Mouse (Mus musculus): ENCODE results near the gene Scfd1. TPM values are rescaled to one million over a fixed set of nuclear protein-coding genes. Genes with fewer than 3 reads are reported as not detected.
A peak's percentile ranks its signal among the peaks of the same experiment; 100 is the strongest.

Scfd1 gene
- 1.6 TPM in 1 of 2 replicates, not detected in the other for polyA plus RNA-seq (2012; ENCODE audit: insufficient read depth, low replicate concordance)

DNA sequence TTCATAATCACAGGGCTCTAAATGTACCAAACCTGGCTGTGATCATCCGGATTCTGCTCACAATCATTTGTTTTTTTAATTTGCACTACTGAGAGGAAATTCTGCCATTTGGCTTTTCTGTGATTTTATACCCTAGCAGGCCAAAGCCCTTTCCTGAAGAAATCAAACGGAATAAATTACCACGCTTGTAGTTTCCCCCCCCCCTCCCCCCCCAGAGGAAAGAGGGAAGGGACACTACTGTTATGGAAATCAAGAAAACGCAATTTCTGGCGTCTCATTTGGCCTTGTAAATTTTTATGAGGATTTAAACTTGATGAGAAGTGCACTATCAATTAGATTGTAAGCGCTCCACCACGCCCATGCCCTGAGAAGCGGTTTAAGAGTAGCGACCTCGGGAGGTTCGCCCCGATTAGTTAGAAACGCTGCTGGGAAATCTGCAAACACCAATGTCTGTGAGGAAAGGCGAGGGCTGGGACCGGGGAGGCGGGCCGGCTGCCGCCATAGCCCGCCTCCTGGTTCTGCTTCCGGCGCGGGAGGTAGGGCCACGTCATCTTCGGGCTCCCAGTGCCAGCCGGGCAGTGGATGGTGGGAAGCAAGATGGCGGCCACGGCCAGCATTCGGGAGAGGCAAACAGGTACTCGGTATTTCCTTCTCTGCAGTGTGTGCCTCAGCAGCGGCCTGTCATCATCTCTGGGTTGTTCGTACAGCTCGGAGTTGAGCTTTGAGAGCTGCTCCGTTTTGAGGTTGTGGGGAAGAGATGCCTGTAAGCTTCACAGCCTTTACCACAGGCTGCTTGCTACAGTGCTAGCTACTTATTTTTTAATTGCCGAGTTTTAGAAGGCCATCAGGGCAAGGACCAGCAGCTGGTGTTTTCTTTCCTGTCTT, at the start of gene Scfd1:
TSS of gene Scfd1 (plus strand) at position 508 of the 885 bp plus-strand sequence.
- peak within 1 kb of the TSS; percentile 99 for H3K4me3 ChIP-seq (replicated peaks)
- TF ChIP-seq GATA1 (IDR thresholded peaks at IDR 0.05; ENCODE audit: borderline replicate concordance, low read length) = no peak
- peak; percentile 44; the same call in 1 of the 2 replicates for TF ChIP-seq FLI1 (IDR thresholded peaks at IDR 0.05; ENCODE audit: low read length)
- peaks cover 58% of the 10 kb centered on the region for H3K36me3 ChIP-seq (replicated peaks; ENCODE audit: low read length)

DNA sequence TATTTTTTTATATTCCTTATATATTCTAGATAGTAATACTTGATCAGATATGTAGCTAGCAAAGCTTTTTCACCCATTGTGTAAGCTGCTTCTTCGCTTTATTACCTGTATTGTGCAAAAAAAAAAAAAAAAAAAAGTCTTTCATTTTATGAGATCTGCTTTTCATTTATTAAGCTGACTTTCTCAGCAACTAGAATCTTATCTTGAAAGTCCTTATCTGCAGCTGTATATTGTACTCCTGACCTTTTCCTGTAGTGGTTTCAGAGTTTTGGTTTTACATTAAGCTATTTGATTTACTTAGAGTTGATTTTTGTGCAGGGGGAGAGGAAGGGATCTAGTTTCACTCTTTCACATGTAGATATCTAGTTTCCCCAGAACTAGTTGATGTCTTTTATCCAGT, 40.3 kb upstream of the Scfd1 start:
- H3K27me3 ChIP-seq (replicated peaks) = peaks cover 3% of the 10 kb centered on the region
- H3K9me3 ChIP-seq = peaks cover 5% of the 10 kb centered on the region; the same call in 1 of the 2 replicates
- H3K4me3 ChIP-seq (replicated peaks) = no peak overlapping the region
- no peaks in the 10 kb centered on the region for H3K36me3 ChIP-seq (replicated peaks; ENCODE audit: low read length)
- TF ChIP-seq FLI1 (IDR thresholded peaks at IDR 0.05; ENCODE audit: low read length) (no peak), GATA1 (IDR thresholded peaks at IDR 0.05; ENCODE audit: borderline replicate concordance, low read length) (no peak)
- peaks cover 4% of the 10 kb centered on the region; the same call in 1 of the 2 replicates for H3K4me1 ChIP-seq

More for the DNA sequence above, at the start of gene Scfd1:
- H3K9me3 ChIP-seq = no peaks in the 10 kb centered on the region
- H3K27me3 ChIP-seq (replicated peaks) = no peaks in the 10 kb centered on the region
- peaks cover 18% of the 10 kb centered on the region for H3K4me1 ChIP-seq

DNA sequence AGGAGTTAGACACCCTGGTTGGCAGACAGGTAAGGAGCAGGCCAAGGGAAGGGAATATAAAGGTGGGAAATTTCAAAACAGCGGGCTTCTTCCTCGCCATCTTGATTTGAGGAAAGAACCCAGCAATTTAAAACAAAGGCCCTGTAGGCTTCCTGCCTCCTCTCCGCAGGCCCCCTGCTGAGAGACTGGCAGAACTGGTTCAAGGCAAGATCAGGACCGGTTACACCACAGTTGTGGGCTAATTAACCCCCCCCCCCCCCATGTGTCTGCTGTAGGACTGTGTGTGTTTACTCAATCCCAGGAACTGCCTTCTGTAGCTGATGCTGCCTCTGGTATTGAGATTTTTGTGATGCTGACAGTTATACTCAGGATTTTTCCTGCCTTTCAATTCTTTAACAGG, 31.2 kb upstream of the Scfd1 start:
- Histone ChIP-seq H3K4me1 (peaks cover 11% of the 10 kb centered on the region; the same call in 1 of the 2 replicates), H3K27me3 (replicated peaks) (peaks cover 2% of the 10 kb centered on the region), H3K36me3 (replicated peaks; ENCODE audit: low read length) (peaks cover 4% of the 10 kb centered on the region), H3K4me3 (replicated peaks) (no peak overlapping the region), H3K9me3 (peaks cover 14% of the 10 kb centered on the region)
- TF ChIP-seq FLI1 (IDR thresholded peaks at IDR 0.05; ENCODE audit: low read length) (no peak), GATA1 (IDR thresholded peaks at IDR 0.05; ENCODE audit: borderline replicate concordance, low read length) (no peak)

DNA sequence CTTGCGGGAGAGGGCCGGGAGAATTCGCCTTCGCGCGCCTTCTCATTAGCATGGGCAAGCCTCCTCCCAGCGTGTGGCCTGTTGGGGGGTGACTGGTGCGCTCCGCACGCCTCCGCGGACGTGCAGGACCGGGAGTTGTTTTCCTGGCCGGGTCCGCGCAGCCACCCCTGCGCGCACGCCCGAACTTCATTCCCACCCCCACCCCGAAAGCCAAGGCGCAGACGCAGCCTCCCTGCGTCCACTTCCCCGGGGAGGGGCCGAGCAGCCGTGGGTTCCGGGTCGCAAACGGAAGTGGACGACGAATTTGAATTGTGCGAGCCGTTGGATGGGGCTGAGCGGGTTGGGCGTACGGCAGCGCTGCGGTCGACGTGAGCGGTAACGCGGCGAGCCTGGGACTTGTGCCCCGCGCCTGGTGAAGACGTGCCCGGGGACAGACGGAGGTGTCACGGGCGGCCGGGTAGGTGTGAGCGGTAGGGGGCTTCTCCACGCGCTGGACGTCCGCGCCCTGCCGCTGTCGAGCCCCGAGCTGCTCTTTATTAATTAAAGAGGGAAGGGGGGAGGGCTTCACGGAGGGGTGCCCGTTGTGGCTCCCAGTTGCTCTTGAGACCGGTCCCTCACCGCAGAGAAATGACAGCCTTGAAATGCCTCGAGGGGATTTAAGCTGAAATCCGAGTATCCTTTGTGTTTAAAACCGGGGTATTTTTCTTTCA, 29.2 kb upstream of the Scfd1 start, which contains the start of gene G2e3:
TSS of gene G2e3 (plus strand) at position 74 of the 710 bp plus-strand sequence.
- H3K4me1 ChIP-seq = peaks cover 14% of the 10 kb centered on the region; the same call in 1 of the 2 replicates
- H3K27me3 ChIP-seq (replicated peaks) = no peaks in the 10 kb centered on the region
- no peak for TF ChIP-seq GATA1 (IDR thresholded peaks at IDR 0.05; ENCODE audit: borderline replicate concordance, low read length)
- no peak for TF ChIP-seq FLI1 (IDR thresholded peaks at IDR 0.05; ENCODE audit: low read length)
- H3K9me3 ChIP-seq = no peaks in the 10 kb centered on the region
- H3K36me3 ChIP-seq (replicated peaks; ENCODE audit: low read length) = peaks cover 21% of the 10 kb centered on the region
- peak within 1 kb of the TSS; percentile 96 for H3K4me3 ChIP-seq (replicated peaks)

DNA sequence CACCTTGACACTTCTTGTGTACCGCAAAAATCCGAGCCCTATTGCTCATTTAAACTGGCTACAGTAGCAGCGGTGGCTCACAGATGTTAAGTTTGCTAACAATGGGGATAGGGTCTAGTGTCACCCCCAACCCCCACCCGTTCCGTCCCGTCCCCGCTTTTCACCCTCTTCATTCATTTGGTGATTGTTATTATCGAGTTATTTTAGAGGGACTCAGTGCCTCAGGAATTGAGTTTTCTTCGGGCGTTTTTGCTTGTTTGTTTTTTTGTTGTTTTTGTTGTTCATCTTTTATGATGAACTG, 28.7 kb upstream of the Scfd1 start:
- TF ChIP-seq FLI1 (IDR thresholded peaks at IDR 0.05; ENCODE audit: low read length) (no peak), GATA1 (IDR thresholded peaks at IDR 0.05; ENCODE audit: borderline replicate concordance, low read length) (no peak)
- Histone ChIP-seq H3K4me3 (replicated peaks) (peak overlapping the region; percentile 96), H3K4me1 (peaks cover 15% of the 10 kb centered on the region; the same call in 1 of the 2 replicates), H3K9me3 (no peaks in the 10 kb centered on the region), H3K36me3 (replicated peaks; ENCODE audit: low read length) (peaks cover 26% of the 10 kb centered on the region), H3K27me3 (replicated peaks) (no peaks in the 10 kb centered on the region)

DNA sequence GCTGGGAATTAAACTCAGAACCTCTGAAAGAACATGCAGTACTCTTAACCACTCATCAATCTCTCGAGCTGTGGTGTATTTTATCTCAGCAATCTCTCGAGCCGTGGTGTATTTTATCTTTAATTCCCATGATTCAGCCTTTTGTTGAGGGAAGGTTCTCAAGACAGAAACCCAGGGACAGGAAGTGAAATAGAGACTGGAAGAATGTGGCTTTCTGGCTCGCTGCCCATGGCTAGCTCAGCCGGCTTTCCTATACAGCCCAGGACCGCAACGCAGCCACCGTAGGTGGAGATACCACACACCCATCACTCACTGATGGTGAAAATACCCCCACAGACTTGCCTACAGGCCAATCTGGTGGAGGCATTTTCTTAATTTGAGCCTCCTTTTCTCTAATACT, 22.0 kb upstream of the Scfd1 start:
- H3K36me3 ChIP-seq (replicated peaks; ENCODE audit: low read length) = peaks cover 93% of the 10 kb centered on the region

DNA sequence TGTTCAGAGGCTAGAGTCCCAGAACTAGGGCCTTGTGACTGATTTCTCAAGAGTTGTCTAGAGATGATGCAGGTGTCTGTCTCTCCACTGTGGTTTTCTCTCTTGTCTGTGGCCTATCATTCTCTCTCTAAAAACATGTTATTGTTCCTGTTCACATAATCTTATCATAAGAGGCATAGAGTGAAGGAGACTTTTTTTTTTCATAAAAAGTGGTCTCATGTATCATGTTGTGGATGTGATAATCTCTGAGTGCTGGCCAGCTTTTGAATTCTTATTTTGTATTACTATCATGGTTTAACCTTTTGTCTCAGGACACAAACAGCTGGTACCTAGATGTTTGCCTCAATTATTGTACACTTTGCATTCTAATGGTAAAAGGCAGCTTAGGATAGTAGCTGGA, 16.0 kb upstream of the Scfd1 start:
- no peak for TF ChIP-seq FLI1 (IDR thresholded peaks at IDR 0.05; ENCODE audit: low read length)
- no peak for TF ChIP-seq GATA1 (IDR thresholded peaks at IDR 0.05; ENCODE audit: borderline replicate concordance, low read length)
- Histone ChIP-seq H3K4me1 (peaks cover 26% of the 10 kb centered on the region), H3K9me3 (no peaks in the 10 kb centered on the region), H3K27me3 (replicated peaks) (no peaks in the 10 kb centered on the region), H3K36me3 (replicated peaks; ENCODE audit: low read length) (peaks cover 96% of the 10 kb centered on the region), H3K4me3 (replicated peaks) (no peak overlapping the region)

More for the DNA sequence above, 22.0 kb upstream of the Scfd1 start:
- no peak for TF ChIP-seq GATA1 (IDR thresholded peaks at IDR 0.05; ENCODE audit: borderline replicate concordance, low read length)
- no peak for TF ChIP-seq FLI1 (IDR thresholded peaks at IDR 0.05; ENCODE audit: low read length)
- Histone ChIP-seq H3K27me3 (replicated peaks) (no peaks in the 10 kb centered on the region), H3K4me3 (replicated peaks) (no peak overlapping the region), H3K4me1 (peaks cover 30% of the 10 kb centered on the region), H3K9me3 (no peaks in the 10 kb centered on the region)

DNA sequence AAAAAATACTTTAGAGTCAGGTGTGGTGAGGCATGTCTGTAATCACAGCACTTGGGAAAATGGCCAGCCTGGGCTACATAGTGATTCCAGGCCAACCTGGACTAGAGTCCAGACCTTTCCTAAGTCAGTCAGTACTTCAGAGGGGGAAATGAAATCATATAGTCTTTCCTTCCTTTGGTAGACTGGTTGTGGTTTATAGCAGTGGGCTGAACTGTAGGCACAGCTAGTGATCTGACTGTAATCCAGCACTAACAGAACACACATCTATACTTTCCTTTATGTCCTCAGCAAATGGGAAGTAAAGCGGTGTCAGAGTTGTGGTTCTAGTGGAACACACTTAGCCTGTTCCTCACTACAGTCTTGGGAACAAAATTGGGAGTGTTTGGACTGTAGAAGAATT, 14.4 kb upstream of the Scfd1 start:
- H3K4me1 ChIP-seq = peaks cover 26% of the 10 kb centered on the region
- TF ChIP-seq FLI1 (IDR thresholded peaks at IDR 0.05; ENCODE audit: low read length) (no peak), GATA1 (IDR thresholded peaks at IDR 0.05; ENCODE audit: borderline replicate concordance, low read length) (no peak)
- no peaks in the 10 kb centered on the region for H3K9me3 ChIP-seq
- H3K4me3 ChIP-seq (replicated peaks) = no peak overlapping the region
- peaks cover 95% of the 10 kb centered on the region for H3K36me3 ChIP-seq (replicated peaks; ENCODE audit: low read length)
- no peaks in the 10 kb centered on the region for H3K27me3 ChIP-seq (replicated peaks)

DNA sequence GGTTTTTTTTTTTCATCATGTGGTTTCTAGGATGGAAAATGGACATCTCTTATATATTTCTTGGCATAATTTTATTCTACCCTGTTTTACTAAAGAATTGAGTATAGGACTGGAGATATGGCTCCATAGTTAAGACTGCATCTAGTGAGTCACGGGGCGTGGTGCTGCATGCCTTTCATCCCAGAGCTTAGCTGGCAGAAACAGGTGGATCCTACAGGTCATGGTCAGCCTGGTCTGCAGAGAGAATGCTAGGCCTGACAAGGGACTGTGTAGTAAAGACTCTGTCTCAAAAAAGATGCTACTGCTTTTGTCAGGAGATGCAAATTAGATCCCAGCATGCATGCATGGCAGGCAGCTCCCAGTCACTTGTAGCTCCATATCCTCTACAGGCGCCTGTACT, 8.8 kb upstream of the Scfd1 start:
- TF ChIP-seq FLI1 (IDR thresholded peaks at IDR 0.05; ENCODE audit: low read length) = no peak
- Histone ChIP-seq H3K27me3 (replicated peaks) (no peaks in the 10 kb centered on the region), H3K4me1 (peaks cover 2% of the 10 kb centered on the region), H3K36me3 (replicated peaks; ENCODE audit: low read length) (peaks cover 95% of the 10 kb centered on the region), H3K9me3 (no peaks in the 10 kb centered on the region), H3K4me3 (replicated peaks) (no peak overlapping the region)

DNA sequence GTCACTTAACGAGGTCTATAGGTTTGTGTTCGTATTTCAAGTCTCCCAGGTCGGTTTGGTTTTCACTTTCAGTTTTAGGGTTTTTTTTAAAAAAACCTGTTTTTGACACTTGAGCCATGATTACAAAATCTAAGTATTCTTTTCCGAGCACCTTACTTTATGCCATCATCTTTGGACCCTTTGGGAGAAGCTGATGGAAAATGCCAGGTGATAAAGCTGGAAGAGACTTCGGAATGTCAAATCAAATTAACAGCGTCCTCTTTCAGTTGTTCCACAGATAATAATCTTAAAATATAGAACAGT, 529 bp downstream of the Scfd1 start:
- H3K4me1 ChIP-seq = peaks cover 18% of the 10 kb centered on the region
- H3K36me3 ChIP-seq (replicated peaks; ENCODE audit: low read length) = peaks cover 56% of the 10 kb centered on the region

More for the DNA sequence above, 529 bp downstream of the Scfd1 start:
- peak overlapping the region; percentile 99 for H3K4me3 ChIP-seq (replicated peaks)
- H3K9me3 ChIP-seq = no peaks in the 10 kb centered on the region
- H3K27me3 ChIP-seq (replicated peaks) = no peaks in the 10 kb centered on the region
- TF ChIP-seq GATA1 (IDR thresholded peaks at IDR 0.05; ENCODE audit: borderline replicate concordance, low read length) (no peak), FLI1 (IDR thresholded peaks at IDR 0.05; ENCODE audit: low read length) (no peak)

Data from megakaryocyte, embryonic 14.5 days (primary cell).